Mouse (Mus musculus): ENCODE data around the gene Erbb4. TPM values are rescaled to one million over a fixed set of nuclear protein-coding genes. Genes with fewer than 3 reads are reported as not detected.

The Erbb4 gene
- 10 to 100 TPM; 43.8 to 51.8 (median 48.4) TPM for total RNA-seq (2022)

GRCm38 (mm10) chr1:69107485-69108158 lies at the start of gene Erbb4:
Erbb4 (minus strand) TSS chr1:69108059.
- no peak for DNase-seq (ENCODE audit: low spot score in 2 of 2)

- no peak for DNase-seq (ENCODE audit: low spot score in 2 of 2)
Observed at GRCm38 (mm10) chr1:69157346-69157745, 49.5 kb upstream of the Erbb4 start.

GRCm38 (mm10) chr1:69141341-69141740 lies 33.5 kb upstream of the Erbb4 start:
- no peak for DNase-seq (ENCODE audit: low spot score in 2 of 2)

DNA sequence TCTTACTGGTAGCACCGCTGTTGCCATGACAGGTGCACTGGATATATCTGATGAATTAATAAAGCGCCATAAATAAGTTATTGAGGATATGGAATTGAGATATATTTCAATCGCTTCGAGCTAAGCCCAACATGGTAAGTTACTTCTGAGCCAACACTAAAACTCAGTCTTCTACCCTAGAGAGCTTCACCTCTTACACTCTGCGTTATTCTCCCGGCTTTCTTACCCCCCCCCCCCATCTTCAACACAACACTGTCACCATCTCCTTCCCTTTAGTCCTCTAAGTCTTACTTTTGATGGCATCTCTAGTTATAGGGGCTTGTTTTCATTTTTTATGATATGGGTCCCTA lies 31.6 kb upstream of the Erbb4 start:
- no peak for DNase-seq (ENCODE audit: low spot score in 2 of 2)

DNA sequence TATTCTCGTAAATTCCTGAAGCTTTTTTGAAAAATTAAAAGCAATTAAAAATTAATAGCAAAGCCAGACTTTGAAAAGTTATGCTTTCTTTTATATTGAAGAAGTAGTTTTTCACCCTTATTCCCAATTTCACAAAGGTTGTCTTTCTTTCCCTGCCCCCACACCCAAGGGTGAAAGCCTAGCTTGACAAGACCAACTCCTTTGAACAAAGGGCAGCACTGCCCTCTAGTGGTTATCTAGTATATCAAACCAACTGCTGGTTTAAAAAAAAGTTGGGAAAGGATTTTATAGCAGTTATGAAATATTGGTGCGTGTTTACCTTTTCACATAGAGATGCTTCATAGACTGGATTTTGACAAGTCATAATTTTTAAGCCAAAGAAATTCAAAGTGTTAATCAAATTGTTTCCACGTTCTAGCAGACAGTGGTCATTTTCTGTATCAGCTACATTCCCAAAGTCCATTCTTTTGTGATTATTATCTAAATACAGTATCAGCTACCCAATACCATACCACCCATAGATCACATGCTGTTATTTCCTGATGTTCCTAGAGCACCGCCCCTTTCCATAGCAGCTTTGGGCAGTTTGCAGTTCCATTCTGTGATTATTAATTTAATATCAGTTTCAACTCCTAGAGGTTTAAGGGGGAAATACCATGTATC lies 31.1 kb upstream of the Erbb4 start:
- DNase-seq (ENCODE audit: low spot score in 2 of 2): peak; percentile 21 to 44

DNA sequence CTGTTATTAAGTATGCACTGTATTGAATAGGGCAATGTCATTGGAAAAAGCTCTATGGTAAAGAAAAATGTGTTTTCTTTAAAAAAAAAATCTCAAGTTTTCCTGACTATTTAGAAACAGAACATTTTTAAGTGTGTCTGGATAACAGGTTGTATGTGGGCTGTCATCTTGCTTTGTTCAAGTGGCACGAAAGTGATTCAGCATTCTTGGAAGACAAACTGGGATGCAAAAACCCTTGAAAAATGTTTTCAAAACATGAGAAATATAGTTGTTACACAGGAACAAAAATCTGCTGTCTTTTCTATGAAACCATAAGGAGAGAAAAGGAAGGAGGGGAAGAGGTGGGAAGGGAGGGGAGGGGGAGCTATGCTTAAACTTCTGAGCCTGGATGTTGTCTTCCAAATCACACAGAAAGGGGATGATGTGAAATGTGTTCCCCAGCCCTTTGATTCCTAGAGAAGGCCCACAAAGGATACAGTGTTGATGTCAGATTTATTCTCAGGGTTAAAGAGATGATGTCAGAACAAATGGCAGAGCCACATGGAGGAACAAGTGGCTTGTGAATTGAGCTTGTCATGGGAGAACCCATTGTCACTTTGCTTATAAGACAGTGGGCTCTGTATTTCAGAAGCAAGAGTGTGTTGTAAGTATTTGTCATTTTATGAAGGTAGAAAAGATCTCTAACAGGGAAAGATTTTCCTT lies 16.4 kb upstream of the Erbb4 start:
- no peak for DNase-seq (ENCODE audit: low spot score in 2 of 2)

- DNase-seq (ENCODE audit: low spot score in 2 of 2): peak in 1 of 2 experiments; percentile 11
Observed at GRCm38 (mm10) chr1:69118249-69118938, 10.5 kb upstream of the Erbb4 start.

DNA sequence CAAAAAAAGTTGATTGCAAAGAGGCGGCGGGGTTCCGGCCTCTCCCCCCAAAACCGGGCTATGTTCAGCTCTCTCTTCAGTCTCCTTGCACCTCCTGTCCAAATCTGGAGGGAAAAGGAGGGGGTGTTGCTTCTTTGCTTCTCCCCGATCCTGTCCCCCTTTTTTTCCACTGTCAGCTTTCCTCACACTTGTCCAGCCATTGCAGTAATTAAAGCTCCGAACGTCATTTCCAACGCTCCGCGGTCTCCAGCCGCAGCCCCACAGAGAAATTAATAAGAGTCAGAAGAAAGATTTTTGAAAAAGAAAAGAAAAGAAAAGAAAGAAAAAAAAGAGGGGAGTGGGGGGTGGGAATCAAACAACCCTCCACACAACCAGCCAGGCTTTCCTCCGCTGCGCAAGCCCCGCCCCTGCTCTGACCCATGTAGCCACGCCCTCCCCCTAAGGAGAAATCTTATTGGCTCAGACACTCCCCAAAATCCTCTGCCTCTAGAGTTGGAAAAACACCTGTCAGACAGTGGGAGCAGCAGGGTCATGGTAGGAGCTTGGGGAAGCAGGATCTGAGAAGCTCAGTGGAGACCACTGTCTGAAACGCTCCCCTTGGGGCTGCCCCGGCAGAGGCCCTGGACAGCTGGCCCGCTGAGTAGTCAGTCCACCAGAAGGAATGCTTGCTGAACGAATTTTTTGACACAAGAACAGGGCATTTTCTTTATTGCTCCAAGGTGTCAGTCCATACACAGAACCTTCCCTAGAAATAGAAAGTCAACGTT lies 483 bp upstream of the Erbb4 start:
- DNase-seq (ENCODE audit: low spot score in 2 of 2): peak in 1 of 2 experiments; percentile 19

- peak in 1 of 2 experiments; percentile 10 for DNase-seq (ENCODE audit: low spot score in 2 of 2)
Observed at GRCm38 (mm10) chr1:69106937-69107461, 860 bp downstream of the Erbb4 start.

- peak in 1 of 2 experiments; percentile 16 for DNase-seq (ENCODE audit: low spot score in 2 of 2)
Observed at GRCm38 (mm10) chr1:69106322-69106761, 1.5 kb downstream of the Erbb4 start.

- DNase-seq (ENCODE audit: low spot score in 2 of 2): peak in 1 of 2 experiments; percentile 16
Observed at GRCm38 (mm10) chr1:69105493-69106321, 2.2 kb downstream of the Erbb4 start.

- peak in 1 of 2 experiments; percentile 6 for DNase-seq (ENCODE audit: low spot score in 2 of 2)
Observed at GRCm38 (mm10) chr1:69105096-69105492, 2.8 kb downstream of the Erbb4 start.

GRCm38 (mm10) chr1:69103211-69103706 lies 4.6 kb downstream of the Erbb4 start:
- DNase-seq (ENCODE audit: low spot score in 2 of 2): no peak

- no peak for DNase-seq (ENCODE audit: low spot score in 2 of 2)
Observed at GRCm38 (mm10) chr1:69101670-69102069, 6.2 kb downstream of the Erbb4 start.

DNA sequence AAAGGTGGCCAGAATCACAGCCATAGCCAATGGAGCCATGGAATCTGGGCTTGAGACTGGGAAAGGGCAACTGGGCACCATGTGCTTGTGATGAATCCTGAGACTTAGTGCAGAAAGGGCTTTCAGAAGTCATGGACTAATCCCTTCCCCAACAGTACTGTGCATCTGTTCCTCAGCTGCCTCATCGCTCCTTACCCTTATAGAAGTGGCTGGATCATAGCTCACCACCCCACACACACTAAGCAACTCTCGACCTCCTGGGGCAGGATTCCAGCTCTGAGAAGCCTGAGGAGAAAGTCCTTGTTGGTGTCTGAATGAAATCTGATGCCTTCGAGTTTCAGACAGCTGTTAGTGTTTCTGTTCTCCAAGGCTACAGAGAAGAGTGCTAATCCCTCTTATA lies 14.8 kb downstream of the Erbb4 start:
- DNase-seq (ENCODE audit: low spot score in 2 of 2): no peak

- no peak for DNase-seq (ENCODE audit: low spot score in 2 of 2)
Observed at GRCm38 (mm10) chr1:69089331-69089730, 18.5 kb downstream of the Erbb4 start.

- DNase-seq (ENCODE audit: low spot score in 2 of 2): no peak
Observed at GRCm38 (mm10) chr1:69085753-69086152, 22.1 kb downstream of the Erbb4 start.

DNA sequence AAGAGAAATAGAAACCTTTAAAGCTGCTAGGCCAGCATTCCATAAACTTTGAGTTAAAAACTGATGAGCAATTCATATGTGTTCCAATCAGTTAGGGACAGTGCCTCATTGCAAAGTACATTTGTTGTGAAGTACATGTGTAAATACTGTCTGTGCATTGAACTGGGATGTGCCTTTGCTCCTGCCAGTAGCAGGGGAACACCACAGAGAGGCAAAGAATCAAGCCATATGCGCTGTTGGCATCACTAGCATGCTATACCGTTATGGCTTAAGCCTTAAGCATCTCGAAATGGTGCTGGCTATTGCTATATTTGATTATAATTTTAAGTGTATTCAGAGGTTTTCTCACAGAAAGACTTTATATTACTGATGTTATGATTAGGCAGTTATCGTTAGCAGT lies 58.9 kb downstream of the Erbb4 start:
- no peak for DNase-seq (ENCODE audit: low spot score in 2 of 2)

- no peak for DNase-seq (ENCODE audit: low spot score in 2 of 2)
Observed at GRCm38 (mm10) chr1:69046228-69046978, 61.5 kb downstream of the Erbb4 start.
